Mouse (Mus musculus): ENCODE results near the gene Ift172. TPM values are rescaled to one million over a fixed set of nuclear protein-coding genes. Genes with fewer than 3 reads are reported as not detected.

Ift172 gene
- polyA plus RNA-seq, 1 experiment: 41.2 TPM

DNA sequence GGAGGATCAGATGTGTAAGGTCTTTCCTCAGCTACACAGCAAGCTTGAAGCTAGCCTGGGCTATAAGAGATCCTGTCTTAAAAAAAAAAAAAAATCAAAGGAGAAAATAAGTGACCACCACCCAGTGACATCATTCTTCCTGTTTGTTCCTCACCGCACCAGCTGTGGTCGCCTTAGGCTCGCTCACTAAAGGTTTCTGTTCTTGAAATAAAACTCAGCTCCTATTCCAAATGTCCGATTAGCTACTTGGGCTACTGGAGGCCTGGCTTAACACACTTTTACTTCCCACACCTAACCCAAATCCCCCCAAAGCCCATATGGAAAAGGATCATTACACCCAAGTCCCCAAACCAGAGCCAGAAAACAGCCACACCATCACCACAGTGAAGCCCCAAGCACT is 2.7 kb downstream of the Ift172 start:
- TF ChIP-seq CTCF (IDR thresholded peaks at IDR 0.05; ENCODE audit: control insufficient read depth, insufficient read depth, low read length) (no peak), POLR2A (IDR thresholded peaks at IDR 0.05; ENCODE audit: borderline replicate concordance, control insufficient read depth, low read depth, low read length) (no peak)
- peaks cover 4% of the 10 kb centered on the region; the same call in 1 of the 2 replicates for H3K4me1 ChIP-seq (ENCODE audit: control insufficient read depth, insufficient read depth, low read length)
- H3K27ac ChIP-seq (ENCODE audit: control insufficient read depth, insufficient read depth, low read depth, low read length, poor library complexity): peak overlapping the region; percentile 58
- H3K4me3 ChIP-seq (replicated peaks; ENCODE audit: control insufficient read depth, low read depth, low read length): no peak overlapping the region
- WGBS: 15% methylated on average over 4 of the region's 4 CpGs

DNA sequence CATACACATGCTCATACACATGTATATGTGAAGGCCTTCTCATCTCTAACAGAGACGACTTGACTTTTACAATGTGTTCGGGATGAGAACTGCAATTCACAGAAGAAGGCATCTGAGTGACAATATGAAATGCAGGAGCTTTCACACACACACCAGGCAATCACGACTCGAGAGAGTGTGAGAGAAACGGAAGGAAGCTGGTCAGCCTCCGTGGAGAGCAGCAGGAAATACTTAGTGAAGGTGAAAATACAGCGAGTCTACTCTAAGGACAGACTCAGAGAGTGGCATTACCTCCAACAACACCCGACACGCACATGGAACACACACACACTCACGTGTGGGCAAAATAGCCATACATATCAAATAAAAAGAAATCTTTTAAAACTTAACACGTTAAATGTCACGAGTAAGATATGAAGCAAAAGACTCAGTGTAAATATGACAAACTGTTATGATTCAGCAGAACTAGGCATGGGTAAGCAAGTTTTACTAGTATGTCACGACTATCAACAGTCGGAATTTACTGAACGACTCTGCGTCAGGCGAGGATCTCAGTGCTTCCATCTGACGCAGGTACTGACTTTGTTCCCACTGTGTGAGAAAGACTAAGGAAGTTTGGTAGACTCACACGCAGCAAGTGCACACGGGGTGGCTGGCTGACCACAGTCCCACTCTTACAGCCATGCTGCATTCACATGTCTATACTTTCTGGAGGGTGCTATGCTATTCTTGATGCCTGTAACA is 11.5 kb downstream of the Ift172 start:
- Histone ChIP-seq H3K4me1 (ENCODE audit: control insufficient read depth, insufficient read depth, low read length) (no peaks in the 10 kb centered on the region; the same call in 1 of the 2 replicates), H3K4me3 (replicated peaks; ENCODE audit: control insufficient read depth, low read depth, low read length) (no peak overlapping the region), H3K27ac (ENCODE audit: control insufficient read depth, insufficient read depth, low read depth, low read length, poor library complexity) (no peak overlapping the region)
- no peak for TF ChIP-seq CTCF (IDR thresholded peaks at IDR 0.05; ENCODE audit: control insufficient read depth, insufficient read depth, low read length)
- no peak for TF ChIP-seq POLR2A (IDR thresholded peaks at IDR 0.05; ENCODE audit: borderline replicate concordance, control insufficient read depth, low read depth, low read length)
- 41% methylated on average over 20 of the region's 20 CpGs for WGBS

DNA sequence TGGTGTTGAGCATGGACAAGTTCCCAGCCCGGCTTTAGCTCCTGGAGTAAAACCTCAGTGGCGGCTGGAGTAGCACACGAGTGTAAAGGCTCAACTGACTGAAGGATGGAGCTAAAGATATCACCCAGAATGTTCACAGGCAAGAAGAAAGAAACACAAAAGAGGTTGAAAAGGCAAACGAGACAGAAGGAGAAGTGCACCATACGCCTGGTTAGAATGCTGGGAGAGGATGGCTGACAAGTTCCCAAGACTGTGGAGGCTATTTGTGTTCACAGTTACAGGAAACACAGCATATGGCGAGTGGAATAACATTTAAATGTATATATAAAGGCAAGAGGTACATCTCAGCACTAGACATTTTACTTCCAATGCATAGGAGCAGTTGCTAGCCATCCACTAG is 17.9 kb downstream of the Ift172 start:
- Histone ChIP-seq H3K4me3 (replicated peaks; ENCODE audit: control insufficient read depth, low read depth, low read length) (no peak overlapping the region), H3K4me1 (ENCODE audit: control insufficient read depth, insufficient read depth, low read length) (no peaks in the 10 kb centered on the region), H3K27ac (ENCODE audit: control insufficient read depth, insufficient read depth, low read depth, low read length, poor library complexity) (no peak overlapping the region)
- WGBS: 82% methylated on average over 6 of the region's 6 CpGs
- no peak for TF ChIP-seq POLR2A (IDR thresholded peaks at IDR 0.05; ENCODE audit: borderline replicate concordance, control insufficient read depth, low read depth, low read length)
- no peak for TF ChIP-seq CTCF (IDR thresholded peaks at IDR 0.05; ENCODE audit: control insufficient read depth, insufficient read depth, low read length)

DNA sequence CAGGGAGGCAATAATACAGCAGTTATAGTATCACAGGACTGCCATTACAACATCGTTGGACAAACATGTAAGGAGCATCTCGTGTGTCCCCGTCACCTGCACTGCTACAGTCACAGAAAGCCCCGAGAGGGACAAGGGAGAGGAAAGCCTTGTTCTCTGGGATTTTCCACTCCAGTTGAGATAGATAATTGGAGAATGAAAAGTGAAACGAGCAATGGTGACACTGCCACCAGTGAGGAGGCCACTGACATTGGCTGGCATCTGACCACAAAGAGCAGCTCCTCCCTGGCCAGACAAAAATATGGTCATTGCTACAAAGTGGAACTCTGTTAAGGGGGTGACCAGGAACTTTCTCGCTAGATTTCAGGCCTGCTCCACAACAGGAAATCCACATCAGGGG is 23.2 kb downstream of the Ift172 start:
- Histone ChIP-seq H3K4me1 (ENCODE audit: control insufficient read depth, insufficient read depth, low read length) (no peaks in the 10 kb centered on the region), H3K27ac (ENCODE audit: control insufficient read depth, insufficient read depth, low read depth, low read length, poor library complexity) (no peak overlapping the region), H3K4me3 (replicated peaks; ENCODE audit: control insufficient read depth, low read depth, low read length) (no peak overlapping the region)
- TF ChIP-seq POLR2A (IDR thresholded peaks at IDR 0.05; ENCODE audit: borderline replicate concordance, control insufficient read depth, low read depth, low read length) (no peak), CTCF (IDR thresholded peaks at IDR 0.05; ENCODE audit: control insufficient read depth, insufficient read depth, low read length) (no peak)
- 57% methylated on average over 6 of the region's 6 CpGs for WGBS

DNA sequence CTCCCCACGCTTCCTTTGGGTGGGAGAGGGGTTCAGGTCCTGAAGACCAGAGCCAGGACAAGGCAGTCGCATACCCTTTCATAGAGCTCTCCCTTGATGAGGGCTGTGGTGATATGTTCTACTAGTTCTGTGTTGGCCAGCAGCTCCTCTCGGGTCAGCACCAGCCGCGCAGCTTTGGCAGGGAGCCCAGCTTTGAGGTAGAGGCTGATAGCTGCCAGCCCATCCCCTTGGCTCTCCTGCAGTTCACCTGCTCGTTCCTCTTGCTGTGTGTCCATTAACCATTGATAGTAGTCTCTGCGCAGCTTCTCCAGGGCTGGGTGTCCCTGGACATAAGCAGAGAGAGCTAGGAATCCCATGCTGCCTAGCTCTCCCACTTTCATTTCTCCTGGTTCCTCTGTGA is 24.8 kb downstream of the Ift172 start:
- H3K4me3 ChIP-seq (replicated peaks; ENCODE audit: control insufficient read depth, low read depth, low read length): no peak overlapping the region
- H3K27ac ChIP-seq (ENCODE audit: control insufficient read depth, insufficient read depth, low read depth, low read length, poor library complexity): no peak overlapping the region
- WGBS: 77% methylated on average over 7 of the region's 7 CpGs
- no peaks in the 10 kb centered on the region for H3K4me1 ChIP-seq (ENCODE audit: control insufficient read depth, insufficient read depth, low read length)
- TF ChIP-seq CTCF (IDR thresholded peaks at IDR 0.05; ENCODE audit: control insufficient read depth, insufficient read depth, low read length) (no peak), POLR2A (IDR thresholded peaks at IDR 0.05; ENCODE audit: borderline replicate concordance, control insufficient read depth, low read depth, low read length) (no peak)

DNA sequence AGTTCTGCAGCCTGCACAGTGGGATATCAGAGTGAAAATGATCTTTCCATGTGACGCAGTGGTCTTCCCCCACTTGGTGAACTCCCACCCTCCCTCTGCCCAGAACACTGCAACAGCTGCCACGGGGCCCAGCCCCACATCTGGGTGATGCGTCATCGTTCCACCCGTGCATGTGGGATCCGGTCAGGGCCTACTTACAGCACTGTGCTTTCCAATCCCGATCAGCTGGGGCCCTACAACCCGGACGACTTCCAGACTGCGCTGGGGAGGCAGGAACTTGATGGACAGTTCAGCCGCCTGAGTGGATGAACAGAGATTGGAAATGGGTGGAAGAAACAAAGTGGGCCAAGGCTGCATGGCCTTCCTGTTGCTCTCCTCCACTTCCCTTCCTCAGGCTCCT is 33.3 kb downstream of the Ift172 start:
- 85% methylated on average over 11 of the region's 11 CpGs for WGBS
- TF ChIP-seq CTCF (IDR thresholded peaks at IDR 0.05; ENCODE audit: control insufficient read depth, insufficient read depth, low read length) (no peak), POLR2A (IDR thresholded peaks at IDR 0.05; ENCODE audit: borderline replicate concordance, control insufficient read depth, low read depth, low read length) (no peak)
- H3K4me1 ChIP-seq (ENCODE audit: control insufficient read depth, insufficient read depth, low read length): no peaks in the 10 kb centered on the region

DNA sequence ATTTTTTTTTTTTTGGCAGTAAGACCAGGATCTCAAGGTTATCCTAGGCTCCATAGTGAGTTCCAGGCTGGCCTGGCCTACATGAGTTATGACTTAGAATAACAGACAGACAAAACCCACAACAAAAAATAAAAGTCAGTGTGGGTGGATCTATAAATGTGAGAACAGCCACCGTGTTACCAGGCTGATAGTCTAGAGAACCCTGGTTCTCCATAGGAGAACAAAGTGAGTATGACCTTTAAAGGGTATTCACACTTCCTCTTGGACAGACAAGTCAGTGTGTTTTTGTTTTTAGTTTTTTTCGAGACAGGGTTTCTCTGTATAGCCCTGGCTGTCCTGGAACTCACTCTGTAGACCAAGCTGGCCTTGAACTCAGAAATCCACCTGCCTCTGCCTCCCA is 34.9 kb downstream of the Ift172 start:
- H3K4me1 ChIP-seq (ENCODE audit: control insufficient read depth, insufficient read depth, low read length): no peaks in the 10 kb centered on the region

More for the DNA sequence above, 33.3 kb downstream of the Ift172 start:
- H3K27ac ChIP-seq (ENCODE audit: control insufficient read depth, insufficient read depth, low read depth, low read length, poor library complexity): no peak overlapping the region
- no peak overlapping the region for H3K4me3 ChIP-seq (replicated peaks; ENCODE audit: control insufficient read depth, low read depth, low read length)

DNA sequence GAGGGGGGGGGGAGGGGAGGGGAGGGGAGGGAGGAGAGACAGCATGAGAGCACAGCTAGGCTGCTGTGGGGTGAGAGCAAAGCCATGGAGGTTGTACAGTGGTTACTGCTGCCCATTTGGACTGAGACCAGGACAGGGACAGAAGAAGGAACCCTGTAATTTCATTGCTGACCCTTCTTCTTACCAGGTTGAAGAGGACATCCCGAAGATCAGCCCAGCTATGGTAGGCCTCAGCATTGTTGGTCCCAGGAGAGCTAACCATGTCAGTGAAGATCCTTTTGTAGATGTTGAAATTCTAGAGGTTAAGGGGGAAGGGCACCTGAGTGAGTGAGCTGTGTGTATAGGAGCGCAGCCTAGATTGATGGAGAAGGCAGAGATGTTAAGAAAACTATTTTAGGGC is 35.5 kb downstream of the Ift172 start:
- Histone ChIP-seq H3K4me1 (ENCODE audit: control insufficient read depth, insufficient read depth, low read length) (no peaks in the 10 kb centered on the region), H3K27ac (ENCODE audit: control insufficient read depth, insufficient read depth, low read depth, low read length, poor library complexity) (no peak overlapping the region), H3K4me3 (replicated peaks; ENCODE audit: control insufficient read depth, low read depth, low read length) (no peak overlapping the region)
- TF ChIP-seq CTCF (IDR thresholded peaks at IDR 0.05; ENCODE audit: control insufficient read depth, insufficient read depth, low read length) (no peak), POLR2A (IDR thresholded peaks at IDR 0.05; ENCODE audit: borderline replicate concordance, control insufficient read depth, low read depth, low read length) (no peak)
- 89% methylated on average over 2 of the region's 2 CpGs for WGBS

More for the DNA sequence above, 34.9 kb downstream of the Ift172 start:
- Histone ChIP-seq H3K4me3 (replicated peaks; ENCODE audit: control insufficient read depth, low read depth, low read length) (no peak overlapping the region), H3K27ac (ENCODE audit: control insufficient read depth, insufficient read depth, low read depth, low read length, poor library complexity) (no peak overlapping the region)
- 67% methylated on average over 2 of the region's 2 CpGs for WGBS
- no peak for TF ChIP-seq POLR2A (IDR thresholded peaks at IDR 0.05; ENCODE audit: borderline replicate concordance, control insufficient read depth, low read depth, low read length)
- TF ChIP-seq CTCF (IDR thresholded peaks at IDR 0.05; ENCODE audit: control insufficient read depth, insufficient read depth, low read length): no peak
